Mouse (Mus musculus) frontal cortex, postnatal 14 days (tissue): ENCODE results near the gene Foxp1.

Experiments used
- DNase-seq, 2 experiments: peaks; one replicate each; pipeline ENCODE4 v3.0.0; 2022; ENCODE audit warnings: low spot score in 2 of 2

Foxp1 gene

DNA sequence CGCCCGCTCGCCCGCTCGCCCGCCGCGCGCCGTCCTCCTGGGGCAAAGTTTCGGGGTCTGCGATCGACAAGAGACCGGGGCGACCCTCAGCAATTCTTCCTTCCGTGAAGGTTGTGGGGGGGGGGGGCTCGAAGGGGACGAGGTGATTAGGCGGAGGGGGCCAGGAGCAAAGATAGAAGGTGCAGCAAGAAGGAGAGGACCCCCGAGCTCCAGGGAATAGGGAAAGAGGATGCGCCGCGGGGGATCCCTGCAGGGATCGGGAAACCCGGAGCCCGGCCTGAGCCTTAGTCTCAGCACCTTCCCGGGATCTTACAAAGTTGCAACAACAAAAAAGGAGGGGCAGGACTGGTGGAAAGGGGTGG is 1.9 kb downstream of the Foxp1 start:
- DNase-seq = no peak

DNA sequence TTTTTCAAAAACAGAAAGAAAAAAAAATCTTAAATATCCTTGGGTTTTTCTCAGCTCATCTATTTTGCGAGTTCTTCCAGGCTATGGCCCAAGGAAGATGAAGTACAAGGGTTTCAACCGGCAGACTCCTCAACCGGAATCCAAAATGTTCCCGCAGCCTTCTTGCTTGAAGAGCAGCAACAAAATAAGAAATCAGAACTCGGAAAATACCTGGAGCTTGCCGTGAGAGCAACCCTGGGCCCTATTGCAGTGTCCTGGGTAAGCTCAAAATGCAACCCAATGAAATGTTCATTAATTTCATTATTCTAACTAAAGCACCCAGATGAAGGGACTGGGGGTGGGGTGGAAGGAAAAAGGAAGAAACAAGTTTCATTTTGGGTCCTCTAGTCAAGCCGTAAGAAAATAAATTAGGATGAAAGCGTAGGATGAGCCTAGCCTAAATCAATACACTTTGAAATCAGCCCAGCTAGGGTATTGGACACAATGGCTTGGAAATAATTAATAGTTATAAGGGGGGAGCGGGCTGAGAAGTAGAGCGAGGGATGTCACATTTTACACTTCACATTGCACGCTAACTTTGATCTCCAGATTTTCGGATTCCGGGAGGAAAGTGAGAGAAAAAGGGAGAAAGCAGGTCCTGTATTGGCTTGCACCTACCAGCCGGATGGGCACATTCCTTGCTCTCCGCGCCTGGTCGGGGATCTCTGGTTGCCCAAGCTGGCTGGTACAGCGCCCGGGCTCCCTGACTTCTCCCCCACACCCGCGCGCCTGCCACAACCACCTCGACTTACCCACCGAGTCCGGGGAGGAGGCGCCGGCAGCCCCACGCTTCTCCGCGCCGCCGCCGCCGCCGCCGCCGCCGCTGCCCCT is 2.5 kb downstream of the Foxp1 start:
- DNase-seq = no peak

GRCm38 (mm10) chr6:99519052-99519451 is 3.5 kb downstream of the Foxp1 start:
- DNase-seq = no peak

DNA sequence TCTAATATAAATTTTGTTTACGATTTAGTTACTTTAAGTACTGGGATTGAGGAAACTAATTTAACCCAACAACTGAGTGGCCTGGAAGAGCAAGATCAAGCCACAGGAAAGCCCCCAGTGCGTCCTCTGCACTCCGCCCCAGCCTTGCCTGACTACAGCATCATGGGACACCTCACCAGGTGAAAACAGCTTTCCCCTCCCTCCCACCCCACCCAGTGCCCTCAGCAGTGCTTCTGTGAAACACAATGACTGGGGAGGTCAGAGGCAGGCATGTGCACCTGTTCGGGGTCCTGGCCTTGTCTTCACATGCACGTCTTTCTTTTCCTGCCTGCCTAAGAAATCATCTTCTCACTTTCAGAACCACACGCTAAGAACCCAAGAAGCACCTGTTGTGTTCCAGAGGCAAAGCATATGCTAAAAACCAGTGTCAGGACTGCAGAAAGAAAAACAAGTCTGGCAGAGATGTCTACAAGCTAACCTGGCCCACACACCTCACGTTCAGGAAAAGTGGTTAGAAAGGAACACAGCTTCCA is 6.8 kb downstream of the Foxp1 start:
- DNase-seq = no peak

DNA sequence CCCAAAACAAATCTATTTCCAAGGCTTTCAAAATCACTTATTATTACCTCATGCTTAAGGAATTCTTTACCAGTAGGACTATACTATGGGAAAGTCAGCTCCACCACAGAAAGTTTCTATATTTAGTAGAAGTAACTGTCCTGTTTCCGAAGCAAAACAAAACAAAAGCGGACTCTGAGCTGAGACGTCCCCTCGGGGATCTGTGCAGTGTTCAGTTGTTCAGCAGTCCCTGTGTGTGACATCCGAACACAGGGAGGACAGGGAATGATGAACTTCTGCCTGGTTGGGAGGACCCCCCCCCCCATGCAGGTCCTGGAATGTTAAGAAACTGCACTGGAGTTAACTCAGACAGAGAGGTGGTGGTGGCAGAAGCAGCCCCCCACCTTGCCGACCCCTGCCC is 10.7 kb downstream of the Foxp1 start:
- no peak for DNase-seq

GRCm38 (mm10) chr6:99509189-99509592 is 13.3 kb downstream of the Foxp1 start:
- no peak for DNase-seq

DNA sequence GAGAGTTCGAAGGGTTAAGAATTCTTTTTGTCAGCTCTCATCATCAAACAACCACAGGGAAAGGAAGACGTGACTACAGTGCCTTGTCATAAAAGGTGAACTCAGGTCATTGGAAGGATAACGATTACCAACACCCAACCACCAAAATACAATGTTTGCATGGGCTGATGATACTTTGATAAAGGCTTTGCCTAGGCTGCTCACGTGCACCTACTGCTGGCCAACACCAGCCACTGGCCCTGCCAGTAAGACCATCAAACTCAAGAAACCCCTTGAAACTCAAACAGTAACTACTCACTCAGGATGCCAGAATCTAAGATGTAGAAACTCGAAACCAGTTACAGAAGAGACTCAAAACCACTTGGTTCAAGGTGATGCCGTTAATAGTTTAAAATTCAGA is 15.7 kb downstream of the Foxp1 start:
- DNase-seq = no peak

GRCm38 (mm10) chr6:99503741-99504140 is 18.8 kb downstream of the Foxp1 start:
- DNase-seq = no peak

GRCm38 (mm10) chr6:99502727-99503126 is 19.8 kb downstream of the Foxp1 start:
- DNase-seq = no peak

DNA sequence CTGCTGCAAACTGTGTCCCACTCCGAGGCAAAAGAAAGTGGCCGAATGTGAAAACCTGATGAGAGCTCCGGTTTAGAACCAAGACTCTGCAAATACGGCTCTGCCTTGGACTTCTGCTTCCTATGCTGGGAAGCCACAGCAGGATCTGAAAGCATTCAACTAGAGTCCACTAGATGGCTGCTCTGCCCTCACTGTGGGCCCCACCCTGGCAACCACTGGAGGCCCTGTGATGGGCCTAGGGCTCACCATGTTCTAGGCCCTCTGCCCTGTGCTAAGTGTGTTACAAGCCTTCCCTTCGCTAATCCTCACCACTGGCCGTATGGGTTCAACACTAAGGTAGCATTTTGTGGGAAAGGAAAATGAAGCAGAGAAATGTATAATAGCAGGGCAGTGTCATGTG is 20.2 kb downstream of the Foxp1 start:
- DNase-seq = no peak

DNA sequence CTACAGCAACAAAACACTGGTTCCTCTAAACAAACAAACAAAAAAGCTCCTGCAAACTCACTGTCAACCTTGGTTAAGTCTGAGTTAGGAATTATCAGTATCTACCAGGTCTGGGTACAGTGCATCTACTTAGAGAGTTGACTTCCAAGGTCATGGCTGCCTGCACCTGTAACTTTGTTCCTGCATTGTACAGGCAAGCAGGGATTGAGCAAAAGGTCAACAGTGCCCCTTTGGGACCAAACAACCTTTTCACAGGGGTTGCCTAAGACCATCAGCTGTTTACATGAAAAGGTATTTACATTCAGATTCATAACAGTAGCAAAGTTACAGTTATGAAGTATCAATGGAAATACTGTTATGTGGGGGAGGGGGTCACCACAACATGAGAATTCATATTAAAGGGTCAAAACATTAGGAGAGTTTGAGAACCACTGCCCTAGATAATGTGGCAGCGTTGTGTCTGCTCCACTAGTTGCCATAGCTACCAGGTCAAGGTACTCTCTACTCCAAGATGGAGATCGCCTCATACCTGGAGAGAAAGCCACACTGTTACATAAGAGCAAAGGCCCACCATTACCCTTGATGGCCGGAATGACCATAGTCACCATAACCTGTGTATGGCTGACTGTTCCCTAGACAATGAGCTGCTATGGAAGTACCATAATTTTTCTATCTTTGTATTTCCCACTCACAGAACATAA is 21.8 kb downstream of the Foxp1 start:
- no peak for DNase-seq

DNA sequence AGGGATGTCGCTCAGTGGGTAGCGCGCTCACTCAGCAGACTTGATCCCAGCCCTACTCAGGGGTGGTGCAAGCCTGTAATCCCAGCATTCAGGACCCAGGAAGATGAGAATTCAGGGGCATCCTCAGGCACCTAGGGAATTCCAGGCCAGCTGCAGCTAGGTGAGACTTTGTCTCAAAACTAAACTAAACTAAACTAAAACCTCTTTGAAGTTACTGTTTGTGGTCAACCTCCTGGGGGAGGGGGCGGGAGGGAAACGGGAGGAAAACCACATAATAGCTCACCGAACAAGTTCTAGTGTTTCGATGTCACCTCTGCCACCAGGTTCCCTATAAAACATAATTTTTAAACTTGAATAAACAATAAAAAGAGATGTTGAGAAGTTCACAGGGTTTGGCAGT is 24.4 kb downstream of the Foxp1 start:
- DNase-seq = no peak

- DNase-seq = no peak
These were observed 26.4 kb downstream of the Foxp1 start for GRCm38 (mm10) chr6:99496114-99496513.

- DNase-seq = no peak
These were observed 29.6 kb downstream of the Foxp1 start for GRCm38 (mm10) chr6:99492937-99493336.

DNA sequence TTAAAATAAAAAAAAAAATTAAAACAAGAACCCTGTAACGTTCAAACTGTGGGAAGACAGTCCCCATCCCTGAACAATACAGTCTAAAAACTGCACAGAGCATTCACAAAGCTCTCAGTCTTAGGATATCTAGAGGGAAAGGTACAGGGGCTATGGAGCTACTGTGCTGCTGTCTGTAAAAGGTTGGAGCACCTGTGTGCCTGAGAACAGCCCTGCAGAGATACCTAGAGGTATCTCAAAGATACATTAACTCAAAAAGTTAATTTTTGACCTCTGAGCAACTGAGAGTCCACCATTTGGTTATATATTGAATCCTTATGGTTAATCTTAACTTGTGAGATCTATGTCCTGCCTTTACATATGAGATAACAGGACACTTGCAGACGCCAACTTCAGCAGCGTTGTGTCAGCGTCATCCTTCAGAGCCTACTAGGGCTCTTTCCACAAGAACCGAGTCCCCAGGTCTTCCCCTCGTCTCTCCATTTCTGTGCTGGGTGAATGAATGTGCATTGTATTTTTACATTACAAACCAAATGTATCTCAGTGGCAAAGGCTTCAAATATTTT is 30.5 kb downstream of the Foxp1 start:
- DNase-seq = no peak

DNA sequence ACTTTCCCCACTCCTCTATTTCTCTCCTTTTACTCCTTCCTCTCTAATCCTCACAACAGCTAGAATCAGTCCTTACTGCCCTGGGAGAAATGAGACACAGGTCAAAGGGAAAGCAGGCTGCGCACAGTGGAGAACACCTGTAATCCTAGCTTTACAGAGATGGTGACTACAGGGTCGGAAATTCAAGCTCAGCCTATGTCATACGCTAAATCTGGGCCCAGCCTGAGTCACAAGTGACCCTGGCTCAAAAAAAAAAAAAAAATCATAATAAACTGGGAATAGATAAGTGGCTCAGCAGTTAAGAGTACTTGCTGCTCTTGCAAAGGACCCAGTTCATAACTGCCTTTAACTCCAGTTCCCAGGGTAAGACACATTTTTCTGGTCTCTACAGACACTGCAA is 31.4 kb downstream of the Foxp1 start:
- DNase-seq = no peak

DNA sequence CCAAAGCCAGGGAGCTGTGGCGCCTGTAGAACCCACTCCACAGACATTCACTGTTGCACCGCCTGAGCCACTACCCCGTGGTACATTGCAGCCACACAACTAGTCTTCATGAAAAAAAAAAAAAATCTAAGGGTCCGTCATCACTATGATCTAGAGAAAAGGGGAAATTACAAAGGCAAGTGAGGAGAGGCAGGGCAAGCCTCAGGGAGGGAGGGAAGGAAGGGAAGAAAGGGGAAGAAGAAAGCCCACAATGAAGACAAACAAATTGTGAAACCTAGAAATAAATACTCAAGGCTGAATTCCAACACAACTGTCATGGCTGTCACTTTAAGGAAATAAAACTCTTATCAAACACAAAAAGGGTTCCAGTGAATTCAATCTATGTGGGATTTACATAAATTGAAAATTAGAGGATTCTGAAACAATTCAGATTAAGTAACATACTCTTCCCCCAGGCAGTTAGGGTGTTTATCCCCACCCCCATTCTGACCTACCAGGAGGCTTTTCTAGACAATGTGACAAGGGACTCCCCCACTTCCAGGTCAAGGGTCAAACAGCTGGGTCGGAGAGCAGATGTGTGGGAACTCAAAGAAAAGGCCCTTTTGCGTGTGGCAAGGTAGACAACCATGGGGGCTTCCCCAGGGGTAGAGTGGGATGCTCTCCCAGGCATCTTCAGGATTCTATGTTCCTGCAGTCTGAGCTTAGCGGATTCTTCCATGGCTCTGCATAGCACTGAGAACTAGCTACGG is 32.4 kb downstream of the Foxp1 start:
- DNase-seq = no peak

DNA sequence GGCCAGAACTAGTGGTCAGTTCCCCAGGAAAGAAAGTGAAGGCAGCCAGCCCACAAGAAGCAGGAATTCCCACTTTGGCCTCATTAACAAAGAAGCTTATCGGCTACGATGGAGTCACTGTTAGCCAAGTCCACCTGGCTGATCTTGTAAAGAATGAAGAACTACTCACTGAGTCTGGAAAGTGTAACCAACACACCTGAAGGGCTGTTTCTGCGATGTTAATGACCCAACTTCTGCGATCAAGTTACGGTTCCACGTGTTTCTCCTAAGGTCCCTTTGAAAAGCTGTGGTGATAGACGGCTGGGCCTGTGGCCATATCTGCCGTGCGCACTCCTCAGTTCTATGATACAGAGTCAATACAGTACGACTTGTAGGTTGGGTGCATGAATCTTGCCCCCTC is 33.1 kb downstream of the Foxp1 start:
- DNase-seq = no peak

DNA sequence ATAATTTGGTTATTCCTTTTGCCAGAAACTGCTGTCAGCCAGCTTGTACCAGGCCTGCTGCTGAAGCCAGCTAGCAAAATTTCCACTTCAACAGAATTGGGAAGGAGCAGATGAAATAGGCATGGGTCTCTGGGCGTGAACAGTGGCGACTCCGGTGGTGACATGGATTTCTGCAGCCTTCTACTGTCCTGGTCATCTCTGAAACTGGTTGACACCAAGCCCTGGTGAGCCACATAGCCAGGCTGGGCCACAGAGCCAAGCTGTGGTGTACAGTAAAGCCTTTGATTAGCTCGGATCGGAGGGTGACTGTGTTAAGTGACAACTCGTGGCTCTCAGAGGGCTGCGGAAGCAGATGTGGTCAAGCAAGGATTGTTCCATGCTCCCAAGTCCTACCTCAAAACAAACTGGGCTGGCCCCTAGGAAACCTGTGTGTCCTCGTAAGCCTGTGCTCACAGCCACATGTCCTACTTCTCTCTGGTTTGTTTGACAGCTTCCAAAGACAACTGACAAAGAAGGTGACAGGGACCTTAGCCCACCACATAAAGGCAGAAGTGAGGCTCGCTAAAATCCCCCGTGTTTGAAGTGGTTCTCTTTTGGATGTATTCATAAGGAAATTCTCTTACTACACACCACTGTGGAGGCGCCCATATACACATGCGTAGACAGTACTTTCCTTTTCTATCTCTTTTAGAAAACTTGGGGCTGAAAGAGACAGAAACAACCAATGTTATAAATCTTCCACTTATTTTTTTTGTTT is 36.5 kb downstream of the Foxp1 start:
- DNase-seq = peak in 1 of 2 experiments; percentile 22

GRCm38 (mm10) chr6:99485217-99485883 is 37.2 kb downstream of the Foxp1 start:
- peak; percentile 61 to 62 for DNase-seq

- DNase-seq = no peak
These were observed 37.7 kb downstream of the Foxp1 start for GRCm38 (mm10) chr6:99484884-99485216.
